Mouse (Mus musculus): ENCODE measurements around the gene Padi6. TPM values are rescaled to one million over a fixed set of nuclear protein-coding genes. Genes with fewer than 3 reads are reported as not detected.
A peak's percentile ranks its signal among the peaks of the same experiment; 100 is the strongest.

The Padi6 gene
- total and polyA plus RNA-seq, 2 experiments from 2014 or later: 0.11 to 0.58 TPM

- H3K9ac ChIP-seq (replicated peaks; ENCODE audit: low read length): no peak overlapping the region
- H3K4me1 ChIP-seq (ENCODE audit: insufficient read depth, low read length): 0 out of 2 replicates have a peak, but pooled peaks cover 4% of the 10 kb centered on the region
- H3K4me3 ChIP-seq (ENCODE audit: low read length): no peak overlapping the region
- no peaks in the 10 kb centered on the region for H3K36me3 ChIP-seq (ENCODE audit: insufficient read depth, low read length)
- ATAC-seq (no peak), DNase-seq (ENCODE audit: low spot score) (no peak)
- TF ChIP-seq CTCF (IDR thresholded peaks at IDR 0.05; ENCODE audit: low read depth): no peak
- no peaks in the 10 kb centered on the region for H3K27me3 ChIP-seq (ENCODE audit: insufficient read depth, low read length)
- H3K27ac ChIP-seq: no peak overlapping the region
- H3K4me2 ChIP-seq (ENCODE audit: low read depth, low read length): no peak overlapping the region
- WGBS: 67% methylated on average over 8 of the region's 8 CpGs
- H3K9me3 ChIP-seq (ENCODE audit: low read length): no peaks in the 10 kb centered on the region
These were observed 61.6 kb downstream of the Padi6 start for GRCm38 (mm10) chr4:140680731-140681397.

GRCm38 (mm10) chr4:140679723-140680380 lies 62.6 kb downstream of the Padi6 start:
- no peaks in the 10 kb centered on the region for H3K27me3 ChIP-seq (ENCODE audit: insufficient read depth, low read length)
- no peak overlapping the region for H3K27ac ChIP-seq
- peak; percentile 50 for ATAC-seq
- H3K4me2 ChIP-seq (ENCODE audit: low read depth, low read length): no peak overlapping the region
- H3K4me3 ChIP-seq (ENCODE audit: low read length): no peak overlapping the region
- no peaks in the 10 kb centered on the region for H3K36me3 ChIP-seq (ENCODE audit: insufficient read depth, low read length)
- no peaks in the 10 kb centered on the region for H3K9me3 ChIP-seq (ENCODE audit: low read length)
- TF ChIP-seq CTCF (IDR thresholded peaks at IDR 0.05; ENCODE audit: low read depth): peak; percentile 86
- 20% methylated on average over 18 of the region's 18 CpGs for WGBS
- H3K9ac ChIP-seq (replicated peaks; ENCODE audit: low read length): no peak overlapping the region
- peak; percentile 85 for DNase-seq (ENCODE audit: low spot score)
- H3K4me1 ChIP-seq (ENCODE audit: insufficient read depth, low read length): 0 out of 2 replicates have a peak, but pooled peaks cover 4% of the 10 kb centered on the region

- 0 out of 2 replicates have a peak, but pooled peaks have one; percentile 24 for ATAC-seq
These were observed 63.4 kb downstream of the Padi6 start for GRCm38 (mm10) chr4:140679038-140679437.

More at GRCm38 (mm10) chr4:140679038-140679437, 63.4 kb downstream of the Padi6 start:
- H3K27ac ChIP-seq: no peak overlapping the region
- H3K36me3 ChIP-seq (ENCODE audit: insufficient read depth, low read length): no peaks in the 10 kb centered on the region
- no peaks in the 10 kb centered on the region for H3K4me1 ChIP-seq (ENCODE audit: insufficient read depth, low read length)
- H3K4me2 ChIP-seq (ENCODE audit: low read depth, low read length): no peak overlapping the region
- no peak overlapping the region for H3K4me3 ChIP-seq (ENCODE audit: low read length)
- DNase-seq (ENCODE audit: low spot score): peak; percentile 70
- no peaks in the 10 kb centered on the region for H3K9me3 ChIP-seq (ENCODE audit: low read length)
- no peaks in the 10 kb centered on the region for H3K27me3 ChIP-seq (ENCODE audit: insufficient read depth, low read length)
- no peak overlapping the region for H3K9ac ChIP-seq (replicated peaks; ENCODE audit: low read length)
- WGBS: 17% methylated on average over 5 of the region's 5 CpGs
- TF ChIP-seq CTCF (IDR thresholded peaks at IDR 0.05; ENCODE audit: low read depth): peak; percentile 87

Small RNA genes within 50 kb of the gene (microRNA-seq; reads per million reads assigned to microRNA genes)
- gene Gm23045 (0 reads per million in 2 experiments), gene Gm25951 (0 reads per million in 2 experiments)

Other genes with a start within 250 kb of the Padi6 start
- gene Arhgef10l, start 76.6 kb downstream of the Padi6 start, total RNA-seq (2014; rRNA removed): 79.2 and 79.4 TPM in 2 replicates
- gene Arhgef10l, start 76.6 kb downstream of the Padi6 start, polyA plus RNA-seq (2015; fragmentation: Nextera tagmentation; extraction: Ambion mirVana): 22.5 and 22.6 TPM in 2 replicates
- 58.3 and 60.3 TPM in 2 replicates for gene Rcc2, start 42.1 kb downstream of the Padi6 start, total RNA-seq (2014; rRNA removed)
- 15.8 and 16.2 TPM in 2 replicates for gene Rcc2, start 42.1 kb downstream of the Padi6 start, polyA plus RNA-seq (2015; fragmentation: Nextera tagmentation; extraction: Ambion mirVana)
- not detected in 2 replicates for gene Padi4, start 31.6 kb upstream of the Padi6 start, total RNA-seq (2014; rRNA removed)
- not detected in 2 replicates for gene Padi4, start 31.6 kb upstream of the Padi6 start, polyA plus RNA-seq (2015; fragmentation: Nextera tagmentation; extraction: Ambion mirVana)
- not detected in 2 replicates for gene Padi3, start 68.0 kb upstream of the Padi6 start, total RNA-seq (2014; rRNA removed)
- 0.05 TPM in 2 replicates for gene Padi3, start 68.0 kb upstream of the Padi6 start, polyA plus RNA-seq (2015; fragmentation: Nextera tagmentation; extraction: Ambion mirVana)
- 0.25 TPM in 1 of 2 replicates, not detected in the other for gene Padi1, start 103.1 kb upstream of the Padi6 start, total RNA-seq (2014; rRNA removed)
- gene Padi1, start 103.1 kb upstream of the Padi6 start, polyA plus RNA-seq (2015; fragmentation: Nextera tagmentation; extraction: Ambion mirVana): 0.05 TPM in 1 of 2 replicates, not detected in the other
- gene Padi2, start 163.7 kb upstream of the Padi6 start, total RNA-seq (2014; rRNA removed): 5.3 and 5.5 TPM in 2 replicates
- gene Padi2, start 163.7 kb upstream of the Padi6 start, polyA plus RNA-seq (2015; fragmentation: Nextera tagmentation; extraction: Ambion mirVana): 2.7 and 3.0 TPM in 2 replicates
- 176 and 217 TPM in 2 replicates for gene Sdhb, start 218.6 kb upstream of the Padi6 start, total RNA-seq (2014; rRNA removed)
- gene Sdhb, start 218.6 kb upstream of the Padi6 start, polyA plus RNA-seq (2015; fragmentation: Nextera tagmentation; extraction: Ambion mirVana): 583 and 596 TPM in 2 replicates
- gene Atp13a2, start 244.2 kb upstream of the Padi6 start, total RNA-seq (2014; rRNA removed): 408 and 435 TPM in 2 replicates
- gene Atp13a2, start 244.2 kb upstream of the Padi6 start, polyA plus RNA-seq (2015; fragmentation: Nextera tagmentation; extraction: Ambion mirVana): 151 and 166 TPM in 2 replicates